Mouse (Mus musculus) adrenal gland, postnatal 25 days (tissue): ENCODE results near the gene Cacna1d. TPM values are rescaled to one million over a fixed set of nuclear protein-coding genes. Genes with fewer than 3 reads are reported as not detected.

ENCODE experiments used
- DNase-seq: peaks from one replicate; pipeline ENCODE4 v3.0.0; 2021; ENCODE audit warnings: mixed read lengths
- total RNA-seq: library from RNA; stranded (reverse); gene quantifications from 2 replicates; pipeline ENCODE4 v1.2.3, GENCODE M21; 2021

Cacna1d gene
- total RNA-seq, 1 experiment from 2014 or later, result 17.1 TPM

DNA sequence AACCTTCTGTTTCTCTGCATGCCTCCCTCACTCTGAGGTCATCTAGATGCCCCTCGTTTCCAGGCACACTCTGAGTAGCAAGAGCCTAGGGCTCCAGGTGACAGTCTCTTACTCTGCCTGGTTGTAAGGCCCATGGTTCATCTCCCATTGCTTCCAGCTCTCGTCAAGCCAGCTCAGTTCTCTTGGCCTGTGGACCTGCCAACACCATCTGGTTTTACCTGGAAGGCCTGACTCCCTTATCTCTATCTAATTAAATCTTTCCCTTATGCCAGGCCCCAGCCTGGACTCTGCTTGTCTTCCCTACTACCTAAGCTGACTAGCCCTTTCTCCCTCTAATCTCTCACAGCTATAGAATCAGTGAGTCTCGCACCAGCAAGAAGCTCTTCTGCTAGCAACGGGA is 124.2 kb downstream of the Cacna1d start:
- no peak for DNase-seq

DNA sequence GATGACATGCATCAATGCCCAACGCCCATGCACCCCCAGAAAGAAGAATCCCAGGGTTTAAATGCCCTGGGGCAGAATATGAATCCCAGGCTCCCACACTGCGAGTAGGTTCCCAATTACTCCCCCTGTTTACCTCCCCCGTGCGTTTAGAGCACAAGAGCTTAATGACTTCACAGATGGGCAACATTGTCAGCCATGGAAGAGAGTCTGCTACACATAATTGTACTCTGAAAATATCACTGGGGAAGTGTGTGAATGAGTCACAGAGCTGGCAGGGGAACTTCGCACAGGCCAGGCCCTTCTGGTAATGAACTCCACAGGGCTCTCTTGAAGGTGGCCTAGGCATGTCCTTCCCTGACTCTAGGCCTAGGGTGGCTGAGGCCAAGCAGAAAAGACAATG is 125.4 kb downstream of the Cacna1d start:
- no peak for DNase-seq

DNA sequence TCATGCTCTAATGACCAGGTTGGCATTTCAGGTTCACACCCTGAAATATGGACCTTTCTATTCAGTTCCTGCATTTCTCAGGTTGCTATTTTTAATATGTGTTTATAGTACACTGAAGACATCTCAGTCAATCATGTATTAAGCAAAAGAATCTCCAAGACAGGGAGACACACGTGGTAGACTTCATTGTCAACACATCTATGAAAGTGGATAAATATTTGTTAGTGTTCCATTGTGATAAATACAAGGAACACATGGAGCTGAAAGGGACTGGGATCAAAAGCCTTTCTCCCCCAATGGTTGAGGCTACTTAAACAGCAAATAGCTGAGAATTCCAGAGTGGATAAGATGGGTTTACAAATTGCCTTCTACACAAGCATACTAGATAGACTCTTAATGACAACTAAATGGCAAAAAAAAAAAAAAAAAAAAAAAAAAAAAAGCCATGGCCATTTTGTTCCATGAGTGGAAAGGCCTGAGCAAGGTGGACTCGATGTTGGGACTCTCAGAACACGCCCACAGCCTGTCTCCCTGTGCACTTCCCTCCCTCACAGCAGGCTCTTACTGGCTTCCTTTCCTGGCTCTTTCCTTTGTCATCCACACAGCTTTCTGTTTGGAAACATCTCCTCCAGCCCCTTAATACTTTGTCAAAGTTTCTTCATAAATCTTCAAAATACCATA is 127.6 kb downstream of the Cacna1d start:
- no peak for DNase-seq

DNA sequence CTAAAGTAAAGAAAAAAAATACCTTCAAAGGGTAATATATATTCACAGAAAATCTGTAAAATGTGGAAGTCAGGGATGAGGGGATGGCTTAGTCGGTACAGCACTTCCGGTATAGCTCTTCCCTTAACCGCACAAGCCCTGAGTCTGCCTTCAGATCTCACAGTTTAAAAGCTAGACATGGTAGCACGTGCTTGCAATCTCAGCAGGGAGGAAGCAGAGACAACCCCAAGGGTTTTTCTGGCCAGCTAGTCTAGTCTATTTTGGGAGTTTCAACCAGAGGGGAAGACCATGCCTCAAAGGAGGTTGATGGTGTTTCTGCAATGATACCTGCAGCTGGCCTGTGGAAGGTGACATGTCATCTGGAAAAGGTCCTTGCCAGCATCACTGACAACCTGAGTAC is 128.9 kb downstream of the Cacna1d start:
- DNase-seq, result no peak

DNA sequence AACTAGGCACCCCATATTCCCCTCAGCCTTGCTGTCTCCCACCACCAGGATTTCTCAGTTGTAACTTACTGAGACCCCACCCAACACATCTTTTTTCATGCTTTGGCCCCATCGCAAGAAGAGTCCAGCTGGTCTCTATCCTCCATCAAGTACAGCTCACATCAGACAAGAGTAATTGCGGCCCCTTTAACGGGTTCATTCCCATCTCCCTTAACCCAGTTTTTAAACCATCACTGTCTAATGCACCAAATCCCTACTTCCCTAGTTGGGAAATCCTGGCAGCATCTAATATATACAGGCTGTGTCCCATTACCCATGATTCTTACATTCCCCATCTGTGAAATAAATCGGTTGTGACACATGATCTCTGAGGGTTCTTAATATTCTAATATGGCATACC is 130.8 kb downstream of the Cacna1d start:
- DNase-seq, result no peak

DNA sequence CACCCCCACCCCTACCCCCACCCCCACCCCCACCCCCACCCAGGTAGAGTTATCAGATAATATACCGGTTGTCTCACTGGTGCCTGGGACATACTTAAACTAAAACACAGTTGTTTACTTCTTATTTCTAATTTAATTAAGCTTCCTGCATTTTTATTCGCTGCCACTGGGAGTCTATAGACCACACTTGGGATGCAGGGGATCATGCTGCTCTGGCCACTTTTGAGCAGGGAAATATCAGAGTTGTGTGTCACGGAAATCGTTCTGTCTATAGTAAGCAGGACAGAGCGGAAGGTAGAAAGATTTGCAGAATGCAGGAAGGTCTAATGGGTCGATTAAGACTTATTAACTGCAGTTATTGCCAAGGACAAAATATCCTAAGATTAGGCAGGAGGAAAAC is 131.3 kb downstream of the Cacna1d start:
- no peak for DNase-seq

DNA sequence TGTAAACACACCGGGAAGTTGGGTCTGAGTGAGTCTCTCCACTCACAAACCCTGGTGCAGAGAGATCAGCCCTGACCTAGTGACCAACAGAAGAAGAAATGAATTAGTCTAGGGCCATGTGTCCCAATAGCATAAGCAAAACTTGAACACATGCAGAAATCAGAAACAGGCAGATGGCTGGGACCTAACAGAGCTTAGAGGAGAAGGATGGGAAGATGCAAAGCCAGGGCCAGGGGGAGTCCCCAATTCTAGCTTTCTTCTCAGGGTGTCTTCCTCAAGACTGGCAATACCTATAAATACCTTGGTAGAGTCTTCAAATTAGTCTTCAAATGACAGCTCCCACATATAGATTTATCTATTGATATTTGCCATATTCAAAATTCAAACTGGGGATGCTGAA is 133.2 kb downstream of the Cacna1d start:
- DNase-seq, result no peak

DNA sequence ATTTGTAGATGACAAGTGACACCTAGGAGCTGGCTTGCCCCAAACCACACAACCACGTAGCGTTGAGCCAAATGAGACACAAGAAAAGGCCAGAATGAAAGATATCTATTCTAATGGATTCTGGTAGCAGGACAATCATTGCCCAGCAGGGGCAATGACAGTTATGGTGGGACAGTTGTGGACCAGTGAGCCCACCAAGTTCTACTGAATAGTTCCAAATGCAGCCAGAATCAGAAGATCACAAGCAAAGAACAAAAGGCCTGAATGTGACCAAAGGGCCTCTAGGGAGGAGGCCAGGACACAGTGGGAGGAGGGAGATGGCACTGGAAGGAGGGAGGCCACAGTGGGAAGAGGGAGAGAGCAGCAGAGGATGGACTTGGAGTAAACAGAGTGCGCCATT is 134.8 kb downstream of the Cacna1d start:
- DNase-seq, result no peak

DNA sequence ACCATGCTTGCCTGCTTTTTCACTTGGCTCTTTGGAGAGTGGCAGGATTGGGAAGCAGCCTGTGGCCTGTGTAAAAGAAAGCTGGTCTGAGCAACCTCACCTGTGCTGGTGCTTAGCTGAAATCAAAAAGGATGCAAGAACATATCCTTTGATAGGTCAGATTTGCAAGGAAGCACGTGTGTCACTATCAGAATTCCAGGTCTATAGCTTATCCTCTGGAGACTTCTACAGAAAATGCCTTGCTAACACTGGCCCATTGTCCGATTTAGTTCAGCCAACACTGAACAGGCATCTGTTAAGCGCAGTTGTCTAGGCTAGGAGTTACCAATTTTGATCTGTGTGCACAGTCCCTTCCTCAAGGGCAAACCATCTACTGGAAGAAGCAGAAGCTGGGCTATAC is 136.5 kb downstream of the Cacna1d start:
- no peak for DNase-seq

DNA sequence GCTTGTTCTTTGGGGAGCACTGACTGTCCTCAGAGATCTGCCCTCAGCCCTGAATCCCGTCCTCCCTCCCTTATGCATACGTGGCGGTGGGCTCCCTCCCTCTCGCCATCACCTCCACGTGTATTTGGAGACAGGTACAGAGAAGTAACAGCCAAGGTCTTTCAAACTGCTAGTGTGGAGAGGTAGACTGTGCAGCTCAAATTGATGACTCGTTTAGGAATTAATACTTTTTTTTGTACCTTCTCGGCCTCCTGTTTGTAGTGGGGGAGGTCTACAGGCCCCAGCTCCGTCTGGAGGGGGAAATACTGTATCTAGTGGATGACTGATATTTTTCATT is 137.2 kb downstream of the Cacna1d start:
- DNase-seq, result no peak

DNA sequence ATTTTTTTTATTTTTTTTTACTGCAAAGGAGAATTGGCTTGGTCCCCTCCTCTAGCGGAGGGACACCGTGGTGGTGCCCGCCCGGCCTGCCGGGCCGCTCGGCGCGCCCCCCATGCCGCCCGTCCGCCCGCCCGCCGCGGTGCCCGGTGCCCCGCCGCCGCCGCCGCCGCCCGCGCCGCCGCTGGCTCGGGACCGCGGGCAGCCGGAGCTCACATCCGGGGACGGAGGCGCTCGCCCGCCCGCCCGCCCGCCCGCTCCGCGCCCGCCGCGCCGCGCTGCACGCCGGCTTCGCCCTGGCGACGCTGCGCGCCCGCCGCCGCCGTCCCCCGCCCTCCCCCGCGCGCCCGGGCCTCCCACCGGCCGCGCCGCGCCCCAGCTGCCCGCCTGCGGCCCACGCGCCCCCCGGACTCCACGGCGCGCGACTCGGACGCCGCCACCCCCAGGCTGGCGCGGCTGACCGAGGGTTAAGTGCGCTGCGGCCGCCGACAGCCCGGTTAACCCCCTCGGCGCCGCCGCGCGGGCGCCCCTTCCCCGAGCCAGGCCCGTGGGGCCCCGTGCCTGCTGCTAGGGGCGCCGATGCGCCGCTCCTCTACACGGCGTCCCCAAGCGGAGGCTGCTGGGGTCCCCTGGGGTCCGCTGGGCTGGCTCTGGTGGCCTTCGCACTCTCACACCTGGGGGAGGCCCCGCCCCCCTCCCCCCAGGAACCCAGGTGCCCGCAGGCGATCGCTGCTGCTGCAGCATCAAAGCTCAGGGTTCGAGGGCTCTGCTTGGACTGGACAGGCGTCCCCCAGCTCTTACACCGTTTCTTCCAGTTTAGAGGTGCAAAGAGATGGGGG is 137.7 kb downstream of the Cacna1d start:
- DNase-seq, result peak; percentile 40

DNA sequence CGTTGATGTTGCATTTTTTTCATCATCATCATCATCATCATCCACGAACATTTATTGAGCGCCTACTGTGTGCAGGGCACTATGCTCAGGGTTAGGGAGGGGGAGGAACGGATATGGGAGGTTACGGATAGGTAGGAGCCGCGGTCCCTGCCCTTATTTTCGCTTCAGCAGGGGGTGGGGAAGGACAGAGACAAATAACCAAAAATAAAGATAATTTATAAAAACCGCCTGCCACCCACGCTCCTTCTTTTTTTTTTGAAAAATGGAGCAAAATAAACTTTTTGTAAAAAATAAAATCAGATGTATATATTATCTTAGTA is 138.3 kb downstream of the Cacna1d start:
- no peak for DNase-seq

DNA sequence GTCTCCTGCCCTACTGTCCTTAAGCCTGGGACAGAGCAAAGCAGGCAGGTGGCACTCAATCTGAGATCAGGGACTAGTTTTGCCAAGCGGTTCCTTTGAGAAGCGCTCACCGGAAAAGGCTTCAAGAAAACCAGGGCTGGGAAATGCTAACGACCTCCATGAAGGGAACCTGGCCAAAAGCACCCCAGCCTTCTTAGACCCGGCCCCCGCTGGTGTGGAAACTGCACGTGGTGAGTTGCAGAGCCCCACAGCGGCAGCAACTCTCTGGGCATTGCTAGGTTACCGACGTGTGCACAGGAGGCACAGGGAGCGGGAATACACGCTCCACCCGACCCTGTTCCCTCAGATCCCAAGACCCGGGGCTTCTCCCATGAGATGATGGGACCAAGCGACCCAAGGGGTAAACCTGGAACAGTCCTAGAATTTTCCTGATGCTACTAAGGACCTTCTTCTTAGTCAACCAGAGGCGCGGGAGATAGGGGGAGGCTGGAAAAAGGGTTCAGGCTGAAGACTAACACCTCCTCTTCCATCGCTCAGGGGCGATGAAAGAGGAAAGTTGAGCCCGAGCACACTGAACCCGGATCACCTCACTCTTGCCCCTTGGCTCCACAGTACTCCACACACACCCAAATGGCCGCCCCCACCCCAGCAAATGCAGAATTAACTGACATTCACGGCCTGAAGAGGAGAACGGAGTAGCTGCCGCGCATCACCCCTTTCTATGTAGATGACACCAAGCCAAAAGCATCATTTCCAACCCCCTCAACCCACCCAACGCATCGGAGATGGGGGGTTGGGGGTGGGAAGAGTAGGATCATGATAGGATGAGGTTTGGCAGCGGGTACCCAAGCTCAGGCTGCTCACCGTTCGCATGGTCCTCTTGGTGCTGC is 138.9 kb downstream of the Cacna1d start:
- peak; percentile 46 for DNase-seq

DNA sequence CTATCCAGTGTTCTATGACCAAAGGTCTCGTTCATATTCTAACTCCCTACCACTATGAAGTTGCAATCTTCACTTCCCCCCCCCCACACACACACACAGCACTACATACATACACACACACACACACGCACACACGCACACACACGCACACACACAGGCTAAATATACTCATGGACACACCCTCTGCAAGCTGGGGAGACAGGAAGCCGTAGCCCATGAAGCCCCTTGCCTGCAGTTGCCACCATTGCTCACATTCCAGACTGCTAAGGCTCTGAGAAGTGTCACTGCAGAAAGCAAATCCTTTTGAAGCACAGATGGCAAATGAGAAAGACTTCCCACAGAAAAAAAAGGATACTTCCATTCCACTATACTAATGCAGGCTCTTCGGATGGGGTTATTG is 141.0 kb downstream of the Cacna1d start:
- DNase-seq, result no peak

DNA sequence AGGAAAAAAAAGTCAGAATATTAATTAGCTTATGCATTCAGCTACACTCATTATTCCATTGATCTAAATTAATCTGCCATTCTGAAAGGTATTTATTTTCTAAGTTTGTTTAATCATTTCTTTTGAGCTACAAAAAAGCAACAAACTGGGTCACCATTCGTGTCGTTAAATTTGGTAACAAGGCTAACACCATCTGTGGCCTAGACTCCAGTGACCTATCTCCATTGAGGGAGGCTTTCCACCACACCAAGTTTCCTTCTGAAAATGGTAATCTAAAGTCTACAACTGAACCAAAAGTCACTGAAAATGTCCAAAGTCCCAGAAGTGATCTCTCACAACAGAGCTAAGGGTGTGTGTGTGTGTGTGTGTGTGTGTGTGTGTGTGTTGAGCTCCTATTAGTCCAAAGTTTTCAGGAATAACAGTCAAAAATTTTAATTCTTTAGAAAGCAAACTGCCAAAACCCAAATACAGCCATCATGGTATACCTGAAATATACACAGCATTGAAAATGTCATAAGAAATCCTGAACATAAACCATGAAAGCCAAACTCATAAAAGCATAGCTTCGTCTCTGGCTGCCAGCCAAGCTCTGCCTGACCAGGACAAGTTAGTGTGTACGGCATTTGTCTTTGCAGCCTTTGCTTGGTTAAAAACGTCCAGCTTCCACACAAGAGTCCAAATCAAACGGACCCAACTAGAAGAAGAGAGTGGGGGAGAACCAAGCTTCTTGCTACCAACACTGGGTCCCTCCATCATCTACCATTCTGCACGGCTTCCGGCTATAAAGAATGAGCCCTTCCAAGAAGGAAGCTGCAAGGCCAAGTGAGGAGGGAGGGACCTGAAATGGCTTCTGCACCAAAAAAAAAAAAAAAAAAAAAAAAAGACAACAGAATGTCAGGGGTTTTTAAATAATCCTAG is 146.0 kb downstream of the Cacna1d start:
- peak; percentile 54 for DNase-seq

DNA sequence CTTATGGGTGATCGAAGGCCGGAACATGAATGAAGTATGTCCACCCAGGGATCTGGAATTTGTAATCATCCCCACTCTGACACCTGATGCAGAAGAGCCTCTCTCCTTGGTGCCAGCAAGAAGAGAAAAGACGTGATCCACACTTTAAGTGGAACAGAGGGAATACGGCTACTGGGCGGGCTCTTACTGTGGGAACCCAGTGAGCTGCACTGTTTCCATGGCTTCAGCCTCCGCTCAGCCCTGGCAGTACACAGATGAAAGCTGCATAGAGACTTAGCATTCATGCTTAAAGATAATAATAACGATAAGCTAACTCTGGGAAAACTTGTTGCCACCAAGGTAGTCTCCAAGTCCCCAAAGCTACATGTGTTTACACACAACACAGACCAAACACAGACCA is 147.5 kb downstream of the Cacna1d start:
- DNase-seq, result no peak

DNA sequence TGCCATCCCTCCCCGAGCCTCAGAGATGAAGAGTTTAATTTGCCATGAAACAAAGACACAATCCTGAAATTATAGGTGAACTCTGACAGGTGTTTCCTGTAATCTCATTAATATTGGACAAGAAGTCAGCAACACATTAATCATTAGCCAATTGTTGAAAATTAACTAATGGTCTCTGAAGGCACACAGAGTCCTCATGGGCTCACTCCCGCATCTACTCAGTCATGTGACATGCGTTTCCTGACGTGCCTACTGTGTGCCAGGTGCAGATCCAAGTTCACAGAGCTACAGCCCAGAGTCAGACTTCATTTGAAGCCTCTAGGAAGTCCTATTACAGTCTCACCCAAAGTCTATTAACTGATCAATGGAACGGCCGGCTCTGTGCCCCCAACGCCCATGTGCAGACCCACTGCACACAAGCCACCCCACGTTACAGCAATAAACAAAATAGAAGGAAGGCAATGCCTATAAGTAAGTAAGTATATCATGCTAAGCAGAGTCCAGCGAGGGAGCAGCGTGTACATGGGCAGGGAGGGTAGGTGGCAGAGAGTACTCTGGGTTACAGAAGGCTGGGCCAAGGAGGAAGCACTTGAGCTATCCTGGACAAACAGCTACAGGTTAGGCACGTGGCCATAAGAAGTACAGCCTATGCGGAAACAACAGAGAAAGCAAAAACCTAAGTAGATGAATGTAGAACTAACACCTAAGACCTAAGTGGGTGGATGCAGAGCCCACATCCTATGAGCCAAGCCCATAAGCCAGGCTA is 149.2 kb downstream of the Cacna1d start:
- no peak for DNase-seq

DNA sequence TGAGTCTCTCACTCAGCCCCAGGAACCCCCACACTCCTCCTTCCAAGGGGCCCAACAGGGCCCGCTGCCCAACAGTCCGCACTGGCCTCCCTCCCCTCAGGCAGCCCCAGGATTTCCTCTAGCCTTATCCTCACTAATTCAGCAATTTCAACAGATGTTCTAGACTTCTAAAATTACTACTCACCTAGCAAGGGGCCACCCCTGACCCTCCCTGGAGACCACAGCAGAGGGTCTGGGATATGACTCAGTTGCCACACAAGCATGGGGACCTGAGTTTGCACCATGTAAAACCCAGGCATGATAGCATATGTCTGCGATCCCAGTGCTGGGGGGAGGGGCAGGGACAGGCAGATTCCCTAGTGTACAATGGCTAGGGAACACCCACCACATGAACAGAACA is 151.1 kb downstream of the Cacna1d start:
- DNase-seq, result no peak

DNA sequence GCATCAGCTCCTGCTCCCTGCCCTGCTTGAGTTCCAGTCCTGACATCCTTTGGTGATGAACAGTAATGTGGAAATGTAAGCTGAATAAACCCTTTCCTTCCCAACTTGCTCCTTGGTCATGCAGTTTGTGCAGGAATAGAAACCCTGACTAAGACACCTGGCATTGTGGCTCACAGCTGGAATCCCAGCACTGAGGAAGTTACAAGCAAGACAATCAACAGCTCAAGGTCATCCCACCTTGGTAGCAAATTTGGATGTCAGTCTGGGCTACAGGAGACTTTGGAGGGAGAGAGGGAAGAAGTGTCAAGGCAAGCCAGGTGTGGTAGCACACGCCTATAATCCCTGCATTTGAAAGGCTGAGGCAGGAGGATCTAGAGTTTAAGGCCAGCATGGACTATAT is 159.4 kb downstream of the Cacna1d start:
- no peak for DNase-seq

DNA sequence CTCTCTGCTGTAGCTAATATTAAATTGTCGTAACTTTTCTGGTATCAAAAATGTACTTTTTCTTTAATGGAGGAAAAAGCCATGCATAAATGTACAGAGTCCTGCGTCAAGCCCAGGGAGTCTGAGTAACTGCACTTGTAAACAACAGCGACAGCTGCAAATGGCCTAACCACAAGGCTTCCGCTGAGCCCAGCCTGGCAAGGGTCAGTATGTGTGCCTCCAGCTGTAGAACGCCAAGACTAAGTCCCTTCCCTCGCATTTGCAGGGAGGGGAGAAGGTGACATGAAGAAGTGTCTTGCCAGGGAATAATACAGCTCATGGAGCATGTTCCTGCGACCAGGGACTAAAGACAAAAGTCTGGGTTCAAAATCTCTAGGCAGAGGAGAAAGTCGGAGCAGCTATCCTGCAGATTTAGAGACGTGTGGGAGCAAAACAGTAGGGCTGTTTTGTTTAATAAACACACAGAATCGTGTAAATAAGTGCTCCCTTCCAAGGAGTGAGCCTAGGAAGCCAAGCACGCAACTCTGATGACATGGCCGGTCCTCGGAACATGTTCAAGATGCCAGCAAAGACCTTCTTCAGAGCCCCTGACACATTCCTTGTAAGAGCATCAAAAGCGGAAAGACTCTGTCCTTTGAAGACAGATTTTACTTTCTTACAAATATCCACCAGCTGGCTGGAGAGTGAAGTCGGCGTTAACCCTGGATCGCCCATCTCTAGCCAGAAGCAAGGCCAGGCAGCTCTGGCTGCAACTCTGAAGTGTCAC is 160.7 kb downstream of the Cacna1d start:
- DNase-seq, result no peak

DNA sequence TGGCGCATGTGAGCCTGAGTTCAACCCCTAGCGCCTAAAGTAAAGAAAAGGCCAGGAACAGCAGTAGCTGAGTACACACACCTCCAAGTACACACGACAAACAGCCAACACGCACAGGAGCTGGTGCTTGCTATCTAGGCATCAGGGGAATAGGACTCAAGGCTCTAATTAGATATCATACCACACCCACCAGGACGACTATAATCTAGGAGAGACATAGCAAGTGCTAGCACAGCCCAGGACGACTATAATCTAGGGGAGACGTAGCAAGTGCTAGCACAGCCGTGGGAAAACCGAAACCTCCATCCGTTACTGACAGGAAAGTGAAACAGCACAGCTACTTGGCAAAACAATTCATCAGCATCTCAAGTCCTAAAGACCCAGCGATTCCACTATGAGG is 162.1 kb downstream of the Cacna1d start:
- no peak for DNase-seq
